Mouse (Mus musculus) right cerebral cortex, adult 18-20 months (tissue): ENCODE measurements around the gene Ptprg.
A peak's percentile ranks its signal among the peaks of the same experiment; 100 is the strongest.

Source experiments
- DNase-seq: peaks from one replicate; pipeline ENCODE4 v3.0.0; 2022; ENCODE audit warnings: mixed read lengths

Ptprg gene

DNA sequence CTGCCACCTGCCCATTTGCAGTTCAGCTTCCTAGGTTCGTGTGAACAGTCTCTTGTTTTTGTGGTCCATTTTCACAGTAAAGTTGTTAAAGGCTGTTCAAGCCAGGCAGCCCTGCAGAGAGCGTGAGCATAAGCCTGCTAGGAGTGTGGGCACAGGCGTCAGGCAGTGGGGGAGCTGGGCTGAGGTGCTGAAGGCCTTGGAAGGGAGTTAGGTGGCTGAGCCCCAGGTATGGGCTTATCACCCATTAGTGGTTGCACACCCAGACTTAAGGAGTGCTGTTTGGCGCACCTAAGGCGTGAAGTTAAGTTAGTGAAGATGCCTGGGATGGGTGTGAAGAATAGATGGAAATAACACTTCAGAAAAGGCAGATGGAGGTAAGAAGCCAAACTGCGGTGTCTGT, 134.8 kb downstream of the Ptprg start:
- peak; percentile 19 for DNase-seq

DNA sequence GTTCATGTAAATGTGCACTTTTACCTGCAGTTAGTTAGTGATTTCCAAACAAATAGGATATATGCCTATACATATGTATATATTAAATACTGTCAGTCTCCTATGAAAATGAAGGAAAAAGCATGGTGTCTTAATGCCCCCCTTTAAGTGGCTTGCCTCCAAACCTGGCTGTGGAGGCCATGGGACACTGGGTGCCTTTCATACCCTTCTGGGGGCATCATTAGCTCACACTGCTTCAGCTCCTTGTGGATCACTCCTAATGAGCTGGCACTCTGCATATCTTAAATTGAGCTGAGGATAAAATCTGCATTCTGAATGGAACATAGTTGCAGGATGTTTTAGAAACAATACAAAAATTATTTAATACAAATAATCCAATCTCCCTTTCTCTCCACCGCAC, 136.7 kb downstream of the Ptprg start:
- no peak for DNase-seq

DNA sequence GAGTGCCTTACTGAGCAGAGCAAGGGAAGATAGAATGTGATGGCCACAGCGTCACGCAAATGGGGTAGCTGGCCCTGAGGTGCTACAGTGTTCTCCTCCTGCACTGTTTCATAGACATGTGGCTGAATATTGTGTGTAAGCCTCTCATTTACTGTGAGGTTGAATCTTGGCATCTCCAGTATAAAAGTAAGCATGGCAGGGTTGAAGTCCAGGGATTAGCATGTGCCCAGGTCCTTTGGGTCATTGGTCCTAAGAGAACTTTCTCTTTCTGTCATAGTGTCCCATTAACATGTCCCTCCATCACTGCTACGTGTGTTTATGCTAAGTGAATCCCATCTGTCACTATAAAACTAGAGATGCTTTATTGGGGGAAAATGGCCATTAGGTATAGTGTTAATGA, 138.2 kb downstream of the Ptprg start:
- DNase-seq, result no peak

DNA sequence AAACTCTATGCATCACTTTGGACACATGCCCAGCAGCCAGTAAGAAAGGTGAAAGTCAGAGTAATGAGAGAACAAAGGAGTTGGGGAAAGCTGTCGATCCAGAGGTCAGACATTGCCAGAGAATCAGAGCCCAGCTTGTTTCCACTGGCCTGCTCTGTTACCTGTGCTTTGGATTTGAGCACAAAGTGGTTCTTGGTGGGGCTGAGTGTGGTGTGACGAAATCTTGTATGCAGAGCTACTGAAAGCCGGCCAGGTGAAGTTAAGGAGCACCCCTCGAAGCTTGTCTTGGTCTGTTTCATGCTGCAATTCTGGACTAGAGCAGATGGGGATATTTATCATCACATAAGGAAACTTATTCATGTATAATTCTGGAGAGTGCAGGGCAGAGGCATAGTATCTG, 145.5 kb downstream of the Ptprg start:
- no peak for DNase-seq

DNA sequence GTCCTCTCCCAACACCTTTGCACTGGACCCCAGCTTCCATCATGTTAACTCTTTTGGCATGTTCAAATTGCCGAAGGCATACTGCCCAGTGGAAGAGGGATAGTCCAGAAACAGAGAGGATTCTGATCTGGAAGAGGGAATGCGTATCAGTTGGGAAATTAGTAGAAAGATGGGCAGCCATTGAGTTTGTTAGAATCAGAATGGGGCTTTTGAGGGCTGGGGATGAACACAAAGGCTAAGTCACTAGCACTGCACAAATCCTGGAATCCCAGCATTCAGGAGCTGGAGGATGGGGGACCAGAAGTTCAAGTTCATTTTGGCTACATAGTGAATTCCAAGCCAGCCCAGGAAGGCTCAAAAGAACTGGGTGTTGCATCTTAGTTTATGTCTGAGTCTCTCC, 146.3 kb downstream of the Ptprg start:
- no peak for DNase-seq

DNA sequence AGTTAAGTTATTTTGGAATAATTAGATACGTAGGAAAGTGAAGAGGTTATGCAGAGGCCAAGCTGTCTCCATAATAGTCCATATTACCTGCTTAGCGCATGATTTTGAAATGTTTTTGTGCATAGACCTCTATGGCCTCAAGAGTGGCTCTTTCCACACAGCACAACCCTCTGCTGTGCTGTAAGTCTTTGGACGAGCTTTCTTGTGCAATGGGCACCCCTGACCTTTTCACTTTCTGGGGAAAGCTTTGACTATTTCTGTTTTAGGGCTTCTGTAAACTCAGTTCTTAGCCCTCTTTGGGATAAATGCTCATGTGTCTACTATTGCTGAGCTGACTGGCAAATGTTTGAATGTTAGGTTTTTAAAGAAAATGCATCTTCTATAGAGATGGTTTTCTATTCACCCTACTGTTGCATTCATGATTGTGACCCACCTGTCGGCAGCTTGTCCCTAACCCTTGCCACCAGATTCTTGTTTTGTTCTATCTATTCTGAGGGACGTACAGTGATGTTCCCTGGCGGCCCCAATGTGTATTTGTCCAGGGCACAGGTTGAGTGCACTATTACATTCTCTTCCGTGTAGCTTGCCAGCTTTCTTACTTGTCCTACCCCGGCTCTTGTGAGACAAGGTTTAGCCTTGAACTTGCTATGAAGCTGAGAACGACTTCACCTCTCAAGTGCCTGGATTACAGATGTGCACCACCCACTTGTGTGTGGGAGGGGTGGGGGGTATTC, 148.4 kb downstream of the Ptprg start:
- no peak for DNase-seq

DNA sequence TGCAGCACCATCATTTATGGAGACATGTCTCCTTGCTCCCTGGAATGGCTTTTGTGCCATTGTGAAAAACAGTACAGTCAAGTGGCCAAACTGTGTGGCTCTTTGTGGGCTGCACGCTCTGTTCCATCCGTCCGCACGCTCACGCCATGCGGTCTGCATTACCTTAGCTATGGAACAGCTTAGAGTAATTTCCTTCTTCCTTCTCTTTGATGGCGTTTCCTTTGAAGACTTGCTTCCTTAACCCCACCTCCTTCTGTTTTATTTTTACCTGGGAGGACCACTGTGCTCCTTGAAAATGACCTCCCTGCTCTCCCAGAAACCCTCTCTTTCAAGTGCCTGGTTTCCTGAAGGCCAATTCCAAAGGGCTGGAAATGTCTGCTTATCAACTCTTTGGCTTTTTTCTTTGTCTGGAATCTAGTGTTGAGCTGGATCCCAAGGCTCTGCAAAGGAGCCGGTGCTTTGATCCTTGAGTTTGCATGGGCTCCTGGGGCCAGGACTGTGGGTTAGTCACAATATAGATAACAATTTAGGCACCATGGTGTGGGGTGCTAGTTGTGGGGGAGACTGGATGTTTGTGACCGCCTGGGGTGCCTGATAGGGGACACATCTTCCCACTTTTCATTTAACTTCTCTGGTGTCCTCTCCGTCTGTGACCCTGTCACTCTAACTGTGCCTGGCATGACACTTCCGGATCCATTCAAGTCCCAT, 149.6 kb downstream of the Ptprg start:
- DNase-seq, result no peak

DNA sequence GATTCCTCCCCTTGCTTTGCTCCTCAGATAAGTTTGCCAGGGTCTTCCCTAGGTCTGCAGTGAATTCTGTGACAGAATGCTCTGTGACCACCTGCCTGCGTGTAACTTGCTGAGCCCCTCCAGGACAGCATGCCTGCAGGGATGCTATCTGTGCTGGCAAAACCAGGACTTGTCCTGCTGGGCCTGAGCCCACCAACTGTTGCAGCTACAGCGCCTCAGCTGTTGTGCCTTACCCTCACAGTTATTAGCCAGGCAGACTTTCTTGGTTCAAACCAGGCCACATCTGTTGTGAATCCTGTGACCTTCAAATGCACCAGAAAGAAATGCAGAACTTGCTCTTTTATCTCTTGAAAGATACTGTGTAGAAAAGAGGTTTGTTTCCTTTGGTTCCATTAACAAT, 151.5 kb downstream of the Ptprg start:
- no peak for DNase-seq

DNA sequence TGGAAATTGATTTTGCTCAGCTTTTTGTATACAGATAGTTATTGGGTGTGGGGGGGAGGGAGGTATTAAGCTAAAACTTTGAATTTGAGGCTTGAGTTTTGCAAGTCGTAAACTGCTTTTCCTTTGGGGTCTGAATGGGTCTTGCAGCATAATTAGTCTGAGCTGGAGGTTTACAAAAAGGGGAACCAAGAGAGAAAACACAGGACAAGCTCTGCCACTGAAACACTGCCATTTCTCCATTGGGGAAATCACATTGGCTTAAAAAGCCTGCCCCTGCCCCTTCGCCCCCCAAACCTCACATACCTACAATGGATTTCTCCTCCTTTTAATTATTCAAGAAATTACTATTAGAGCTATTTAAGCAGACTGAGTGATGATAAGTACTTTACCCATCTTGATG, 156.0 kb downstream of the Ptprg start:
- DNase-seq, result no peak

DNA sequence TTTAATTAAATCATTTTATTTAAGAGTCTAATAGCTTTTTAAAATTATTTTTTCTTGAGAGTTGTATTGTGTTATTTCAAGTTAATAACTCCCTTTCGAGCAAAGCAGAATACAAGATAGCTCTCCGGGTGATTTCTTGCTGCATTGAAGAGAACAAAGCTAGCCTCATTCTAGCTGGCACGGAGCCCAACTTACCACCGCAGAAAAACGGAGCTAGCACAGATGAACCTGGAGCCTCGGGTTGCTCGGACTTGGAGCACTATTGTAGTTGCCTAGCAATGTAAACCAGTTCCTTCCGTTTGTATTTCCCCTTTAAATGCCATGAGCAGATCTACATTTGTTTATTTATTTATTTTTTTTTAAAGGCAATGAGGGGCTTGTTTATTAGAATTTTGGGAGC, 156.5 kb downstream of the Ptprg start:
- no peak for DNase-seq

DNA sequence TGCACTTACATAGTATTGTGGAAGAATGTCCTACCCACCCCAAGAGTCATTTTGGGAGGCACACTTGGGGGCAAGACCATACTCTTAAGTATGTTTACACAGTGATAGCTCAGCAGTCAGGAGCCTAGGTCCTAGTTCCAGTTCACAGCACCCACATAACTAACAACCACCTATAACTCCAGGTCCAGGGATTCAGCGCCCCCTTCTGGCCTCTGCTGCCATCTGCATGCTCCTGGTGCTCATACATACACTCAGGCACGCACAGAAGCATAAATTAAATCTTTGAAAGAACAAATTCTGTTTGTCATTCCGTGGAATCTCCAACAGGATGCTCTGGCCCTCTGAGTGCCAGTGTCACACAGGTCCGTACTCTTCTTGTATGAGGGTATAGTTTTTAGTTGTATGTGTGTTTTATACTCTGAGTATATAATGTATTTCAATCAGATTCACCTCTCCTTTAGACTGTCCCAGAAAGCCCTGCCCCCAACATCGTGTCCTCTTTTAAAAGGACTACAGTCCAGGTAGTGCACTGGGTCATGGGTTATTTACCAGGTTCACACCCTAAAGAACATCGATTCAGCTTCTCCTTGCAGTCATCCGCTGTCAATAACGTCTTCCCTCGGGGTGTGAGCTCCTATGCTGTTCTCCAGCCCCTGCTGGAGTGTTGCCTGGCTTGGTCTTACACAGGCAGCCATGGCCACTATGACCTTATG, 157.2 kb downstream of the Ptprg start:
- DNase-seq, result no peak

DNA sequence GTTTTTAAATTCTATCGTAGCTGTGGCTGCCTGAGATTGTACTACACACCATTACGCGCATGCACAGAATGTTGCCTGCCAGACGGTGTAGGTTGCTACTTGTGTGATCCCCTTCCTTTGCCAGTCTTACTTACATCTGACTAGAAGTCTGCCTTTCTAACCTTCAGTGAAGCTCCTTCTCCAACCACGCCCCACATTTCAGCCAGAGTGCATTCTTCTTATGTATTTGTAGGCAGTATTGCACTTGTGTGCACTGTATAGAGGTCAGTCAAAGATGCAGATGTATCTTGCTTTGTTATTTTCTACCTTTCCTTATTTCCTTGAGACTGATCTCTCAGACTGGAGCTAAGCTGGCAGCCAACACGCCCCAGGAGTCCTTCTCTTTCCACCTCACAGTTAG, 158.8 kb downstream of the Ptprg start:
- DNase-seq, result no peak

DNA sequence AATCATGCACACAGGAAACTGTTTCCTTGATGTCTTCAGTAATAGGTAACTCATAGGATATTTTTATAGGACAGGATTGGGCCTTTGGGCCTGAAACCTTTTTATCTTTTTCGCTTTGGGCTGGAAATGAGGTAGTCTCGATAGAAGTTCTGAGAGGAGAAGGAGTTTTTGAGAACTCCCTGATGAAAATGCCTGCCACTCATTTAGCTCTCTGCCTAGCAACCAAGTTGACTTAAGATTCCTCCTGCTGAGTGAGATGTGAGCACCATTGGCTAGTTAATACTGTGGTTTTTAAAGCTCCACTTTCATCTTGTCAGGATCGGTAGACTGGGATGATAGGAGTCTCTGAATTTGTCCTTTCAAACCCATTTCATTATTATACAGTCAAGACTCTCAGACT, 162.9 kb downstream of the Ptprg start:
- DNase-seq, result no peak

DNA sequence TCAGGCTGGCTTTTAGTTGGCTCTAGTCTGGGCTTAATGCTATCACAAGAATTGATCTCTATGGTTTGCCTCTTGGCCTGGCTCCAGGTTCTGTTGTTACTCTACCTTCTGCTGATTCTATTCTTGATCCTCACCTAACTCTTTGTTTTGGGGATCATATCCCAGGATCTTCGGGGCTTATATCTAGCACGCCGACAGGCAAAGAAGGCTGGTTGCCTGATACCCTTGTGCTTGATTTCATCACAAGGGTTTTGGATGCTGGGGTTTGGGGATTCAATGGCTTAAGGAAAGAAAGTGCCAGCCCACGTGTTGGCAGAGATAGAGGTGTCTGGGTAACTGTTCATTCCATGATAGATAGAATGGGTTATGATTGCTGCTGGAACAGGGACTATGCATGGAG, 164.9 kb downstream of the Ptprg start:
- DNase-seq, result no peak

DNA sequence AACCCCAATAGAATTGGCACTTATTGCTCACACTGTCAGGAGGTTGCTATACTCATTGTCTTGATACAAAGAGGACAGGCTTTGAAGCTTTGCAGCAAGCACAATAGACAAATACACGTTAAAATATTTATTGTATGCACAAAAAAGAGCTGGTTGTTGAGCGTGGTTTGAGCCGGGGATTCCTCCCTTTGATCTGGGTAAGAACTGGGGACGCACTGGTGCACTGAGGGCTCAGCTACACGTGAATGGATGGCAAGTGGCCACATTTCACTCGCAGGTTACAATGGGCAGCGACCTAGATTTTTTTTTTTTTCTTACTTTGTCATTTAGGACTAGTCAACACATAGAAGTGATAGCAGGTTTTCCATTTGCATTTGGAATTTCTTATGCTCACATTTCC, 165.9 kb downstream of the Ptprg start:
- DNase-seq, result no peak

DNA sequence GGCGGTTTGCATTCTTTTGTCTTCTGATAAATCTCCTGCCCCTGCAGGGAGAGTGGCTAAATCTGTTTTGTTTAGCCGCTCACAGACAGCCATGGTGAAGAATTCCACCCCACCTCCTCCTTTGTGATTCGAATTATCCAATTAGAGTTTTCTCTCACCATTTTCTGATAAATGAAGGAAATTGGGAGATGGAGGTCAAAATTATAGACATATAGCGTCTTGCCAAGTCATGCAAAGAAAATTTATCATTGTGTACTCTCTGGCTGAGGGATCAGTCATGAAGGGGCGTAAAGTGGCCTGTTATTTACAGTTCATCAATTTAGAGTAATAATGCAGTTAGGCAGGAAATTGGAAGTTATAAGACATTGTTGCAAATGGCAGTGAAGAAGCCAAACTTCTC, 168.8 kb downstream of the Ptprg start:
- DNase-seq, result no peak

DNA sequence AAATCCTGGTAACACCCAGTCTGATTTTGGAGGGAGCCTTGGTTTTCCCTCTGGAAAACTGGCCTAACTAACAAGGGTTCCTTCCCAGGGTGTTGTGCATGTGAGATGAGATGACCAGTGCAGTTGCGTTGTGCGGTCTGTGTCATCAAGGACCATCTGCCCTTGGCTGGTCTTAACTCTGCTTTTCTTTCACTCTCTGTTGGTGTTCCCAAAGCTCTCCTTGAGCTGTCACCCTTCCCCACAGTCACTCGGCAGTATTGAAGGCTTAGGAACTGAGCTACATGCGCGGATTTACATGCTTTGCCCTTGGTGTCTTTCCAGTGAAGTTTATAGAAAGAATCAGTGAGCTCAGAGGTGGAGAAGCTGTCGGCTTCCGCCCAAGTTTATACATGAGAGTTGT, 170.5 kb downstream of the Ptprg start:
- no peak for DNase-seq

DNA sequence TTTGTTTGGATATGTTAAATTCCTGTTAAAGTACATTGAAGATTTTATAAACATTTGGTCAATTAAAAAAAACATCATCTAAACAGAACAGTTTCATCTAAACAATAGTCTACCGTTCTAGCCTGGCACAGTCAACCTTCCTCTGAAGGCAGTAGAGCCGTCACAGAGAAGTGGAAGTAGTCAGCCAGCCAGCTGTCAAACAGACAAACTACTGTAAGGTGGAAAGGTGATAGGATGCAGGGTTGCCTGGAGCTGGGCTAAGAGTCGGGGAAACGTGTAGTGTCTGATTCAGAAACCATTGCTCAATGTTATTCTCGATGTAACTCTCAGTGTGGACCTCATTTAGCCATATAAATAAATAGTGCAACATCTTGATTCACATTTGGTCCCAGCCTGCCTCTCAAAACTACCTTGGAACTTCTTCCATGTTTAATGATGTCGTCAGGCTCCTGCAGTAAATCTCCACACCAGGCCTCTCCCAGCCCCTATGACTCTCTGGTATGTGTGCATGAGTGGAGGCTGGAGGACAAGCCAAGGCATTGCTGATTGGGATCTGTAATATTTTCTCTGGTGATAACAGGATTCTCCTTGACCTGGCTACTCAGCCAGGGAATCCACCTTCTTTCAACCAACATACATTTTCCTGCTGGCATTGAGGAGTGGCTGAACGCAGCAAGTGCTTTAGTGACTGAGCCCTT, 178.0 kb downstream of the Ptprg start:
- DNase-seq, result no peak

DNA sequence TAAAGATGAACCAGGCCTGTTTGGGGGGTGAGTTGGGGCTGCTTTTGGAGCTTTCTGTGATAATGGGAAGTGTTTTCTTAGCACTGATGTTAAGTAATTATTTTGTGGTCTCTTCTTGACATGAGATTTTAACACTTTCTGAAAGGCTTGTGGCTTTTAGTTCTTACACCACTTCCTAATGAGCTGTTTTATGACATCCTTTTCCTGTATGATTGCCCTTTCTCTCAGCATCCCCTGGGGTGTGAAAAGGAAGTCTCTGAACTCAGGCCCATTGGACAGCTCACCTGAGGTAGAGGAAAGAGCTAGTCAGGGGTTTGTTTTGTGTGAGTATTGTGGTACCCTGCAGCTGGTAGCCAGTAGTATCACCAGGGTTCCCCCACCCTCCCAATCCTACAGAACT, 179.0 kb downstream of the Ptprg start:
- no peak for DNase-seq

DNA sequence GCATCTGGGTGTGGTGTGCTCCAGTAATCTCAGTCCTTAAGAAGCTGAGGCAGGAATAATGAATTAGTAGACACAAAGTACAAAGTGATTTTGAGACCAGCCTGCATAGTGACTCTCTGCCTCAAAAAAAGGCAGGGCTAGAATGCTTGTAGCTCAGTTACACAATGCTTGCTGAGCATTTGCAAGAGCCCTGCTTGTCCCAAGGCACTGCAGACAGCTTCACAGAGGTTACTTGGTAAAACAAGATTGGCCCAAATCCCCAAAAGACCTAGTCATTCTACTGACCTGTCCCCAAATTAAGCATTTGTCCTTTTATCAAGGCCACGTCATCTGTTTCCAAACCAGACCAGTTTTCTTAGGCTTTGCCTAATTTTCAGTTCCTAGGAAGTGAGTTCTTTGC, 190.4 kb downstream of the Ptprg start:
- DNase-seq, result no peak

DNA sequence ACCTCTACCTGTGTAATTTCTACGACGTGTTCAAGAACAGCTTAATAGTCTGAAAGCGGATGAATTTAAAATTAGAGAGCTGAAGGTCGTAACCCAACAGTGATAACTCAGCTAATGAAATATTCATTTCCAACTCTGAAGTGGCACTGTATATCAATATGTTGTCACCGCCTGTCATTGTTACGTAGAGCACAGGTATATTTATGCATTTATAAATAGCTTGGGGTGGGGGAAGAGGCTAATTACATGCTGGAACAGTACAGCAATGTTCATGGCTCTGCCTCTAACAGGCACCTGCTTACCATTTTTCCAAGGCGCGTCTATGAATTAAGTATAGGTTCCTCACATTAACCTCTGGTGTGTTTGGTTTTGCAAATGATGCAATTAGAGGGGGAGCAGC, 199.3 kb downstream of the Ptprg start:
- no peak for DNase-seq

DNA sequence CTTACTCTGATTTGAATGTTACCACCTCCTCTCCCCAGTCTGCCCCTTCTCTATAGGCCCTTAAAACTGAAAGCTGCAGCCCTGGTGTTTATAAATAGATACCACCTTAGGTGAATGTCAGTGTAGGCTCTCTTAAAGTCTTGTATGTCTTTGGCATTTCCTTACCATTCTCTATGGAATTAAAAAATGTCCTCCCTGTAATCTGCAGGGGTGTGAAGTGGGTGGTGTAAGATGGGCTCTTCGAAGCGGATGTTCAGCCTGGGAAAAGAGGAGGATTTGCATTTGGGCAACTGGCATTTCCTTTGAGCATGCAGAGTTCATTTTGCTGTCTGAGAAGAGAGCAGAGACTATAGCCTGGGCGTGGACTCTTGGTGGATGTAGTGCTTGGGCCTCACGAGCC, 201.3 kb downstream of the Ptprg start:
- peak; percentile 63 for DNase-seq

DNA sequence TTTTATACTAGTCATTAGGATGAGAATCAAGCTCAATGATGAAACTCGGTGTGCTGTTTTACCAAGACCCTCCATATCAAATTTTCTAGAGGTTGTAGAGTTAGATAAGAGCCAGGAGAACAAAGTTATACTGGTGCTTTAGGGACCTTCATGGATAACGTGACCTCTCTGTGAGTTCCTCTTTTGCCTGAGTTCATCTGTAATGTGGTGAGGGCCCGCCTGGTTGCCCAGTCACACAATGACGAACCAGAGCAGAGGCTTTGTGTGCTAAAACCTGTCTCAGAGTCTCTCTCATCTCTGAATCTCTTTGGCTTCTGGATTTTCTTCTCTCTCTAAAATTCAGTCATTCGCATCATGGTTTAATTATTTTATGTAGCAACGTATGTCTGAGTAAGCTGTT, 204.9 kb downstream of the Ptprg start:
- no peak for DNase-seq

DNA sequence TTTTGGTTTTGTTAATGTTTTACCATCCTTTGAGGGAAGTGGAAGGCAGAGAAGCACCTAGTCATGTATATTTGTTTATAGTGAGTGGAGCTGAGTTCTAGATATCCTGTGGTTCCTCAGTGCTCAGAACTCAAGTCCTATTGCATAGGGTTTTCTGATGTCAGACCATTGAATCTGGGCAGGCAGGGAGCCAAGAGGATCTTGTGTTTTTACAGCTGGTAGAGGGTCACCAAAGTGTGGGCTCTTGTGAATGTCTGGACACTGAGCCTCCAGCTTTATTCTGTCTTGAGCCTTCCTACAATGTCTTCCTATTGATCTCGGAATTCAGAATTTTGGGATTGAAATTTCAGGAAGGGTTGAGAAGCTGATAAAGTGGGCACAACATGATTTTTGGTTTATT, 206.0 kb downstream of the Ptprg start:
- no peak for DNase-seq
